28 mouse cellular contexts compared by ENCODE assay signal in genomic region chr10:45311129-45311528, GRCm38 (mm10). TPM values are rescaled to one million over a fixed set of nuclear protein-coding genes. Genes with fewer than 3 reads are reported as not detected.
DNase-seq lines count a peak whose midpoint lies in the region; ATAC-seq and TF ChIP-seq lines count a peak whose summit lies in the region.
"Had no signal": no experiment of that assay in that cellular context is flagged by ENCODE, and none has a peak within 500 bp of the region (broad histone marks: within the 10 kb centered on the region; RNA-seq: fewer than 3 reads in every experiment).

No protein-coding gene starts in this region.

- DNase-seq in embryonic facial prominence, embryonic 14.5 days (ENCODE audit: low spot score): no peak
- DNase-seq in embryonic facial prominence, embryonic 10.5 days (ENCODE audit: low spot score): no peak
- no peak for DNase-seq in hindbrain, embryonic 10.5 days (ENCODE audit: low spot score)
- DNase-seq in layer of hippocampus, postnatal 14 days (ENCODE audit: low spot score in 2 of 2): no peak
- DNase-seq: adrenal gland, postnatal 36 days; cerebellum, adult 11 months; cerebellum, adult 9-11 months; heart, adult 18-20 months; heart, postnatal 14 days; kidney, adult 11 months; kidney, postnatal 4 days; right cerebral cortex, adult 18-20 months; right cerebral cortex, postnatal 4 days; thymus, adult 2 months; thymus, postnatal 4 days had no signal

- TF ChIP-seq POLR2A in myocyte (IDR thresholded peaks at IDR 0.05; ENCODE audit: insufficient read length, low read depth): no peak

- WGBS in embryonic facial prominence, embryonic 14.5 days: 88% methylated on average over 5 of the region's 5 CpGs
- 89% methylated on average over 5 of the region's 5 CpGs for whole genome bisulfite sequencing in embryonic facial prominence, embryonic 10.5 days
- WGBS in hindbrain, embryonic 13.5 days: 69% methylated on average over 5 of the region's 5 CpGs
- 87% methylated on average over 5 of the region's 5 CpGs for WGBS in hindbrain, embryonic 10.5 days
- 65% methylated on average over 5 of the region's 5 CpGs for WGBS in neural tube, embryonic 14.5 days
- WGBS in neural tube, embryonic 15.5 days: 54% methylated on average over 5 of the region's 5 CpGs

- H3K27me3 ChIP-seq in embryonic facial prominence, embryonic 14.5 days (replicated peaks; ENCODE audit: control insufficient read depth, insufficient read depth, low read length): no peaks in the 10 kb centered on the region
- H3K27me3 ChIP-seq in embryonic facial prominence, embryonic 10.5 days (replicated peaks; ENCODE audit: low read depth, poor library complexity, severe bottlenecking): no peaks in the 10 kb centered on the region
- no peaks in the 10 kb centered on the region for H3K27me3 ChIP-seq in hindbrain, embryonic 13.5 days
- H3K27me3 ChIP-seq in hindbrain, embryonic 10.5 days (ENCODE audit: insufficient read depth, poor library complexity, severe bottlenecking): no peaks in the 10 kb centered on the region
- no peaks in the 10 kb centered on the region for H3K27me3 ChIP-seq in neural tube, embryonic 14.5 days (ENCODE audit: control insufficient read depth, insufficient read depth, low read length)
- H3K27me3 ChIP-seq in neural tube, embryonic 15.5 days (replicated peaks): no peaks in the 10 kb centered on the region
- H3K27me3 ChIP-seq in myocyte (ENCODE audit: control insufficient read depth, insufficient read depth, insufficient read length): no peaks in the 10 kb centered on the region
- H3K27me3 ChIP-seq: embryonic facial prominence, embryonic 12.5 days; heart, embryonic 12.5 days; kidney, embryonic 15.5 days; Patski had no signal

- ATAC-seq in embryonic facial prominence, embryonic 14.5 days (ENCODE audit: low read depth): no peak
- 0 out of 2 replicates have a peak, but pooled peaks have one; percentile 9 for ATAC-seq in hindbrain, embryonic 13.5 days (ENCODE audit: low FRiP score)
- ATAC-seq in neural tube, embryonic 14.5 days (ENCODE audit: low read depth): 0 out of 2 replicates have a peak, but pooled peaks have one; percentile 15
- ATAC-seq in neural tube, embryonic 15.5 days (ENCODE audit: low FRiP score): no peak; the same call in 1 of the 2 replicates
- ATAC-seq: CD4-positive, CD25-positive, alpha-beta regulatory T cell, adult 4 months; midbrain, embryonic 16.5 days; Patski had no signal

- no peaks in the 10 kb centered on the region; the same call in 1 of the 2 replicates for H3K4me1 ChIP-seq in embryonic facial prominence, embryonic 14.5 days (ENCODE audit: control insufficient read depth, insufficient read depth, low read length)
- H3K4me1 ChIP-seq in embryonic facial prominence, embryonic 10.5 days: no peaks in the 10 kb centered on the region
- 0 out of 2 replicates have a peak, but pooled peaks cover 10% of the 10 kb centered on the region for H3K4me1 ChIP-seq in hindbrain, embryonic 13.5 days (replicated peaks)
- H3K4me1 ChIP-seq in hindbrain, embryonic 10.5 days (replicated peaks): no peaks in the 10 kb centered on the region
- H3K4me1 ChIP-seq in neural tube, embryonic 14.5 days (ENCODE audit: control insufficient read depth, insufficient read depth, low read length): 0 out of 2 replicates have a peak, but pooled peaks cover 2% of the 10 kb centered on the region
- H3K4me1 ChIP-seq in neural tube, embryonic 15.5 days: 0 out of 2 replicates have a peak, but pooled peaks cover 4% of the 10 kb centered on the region
- H3K4me1 ChIP-seq: embryonic facial prominence, embryonic 12.5 days; kidney, embryonic 15.5 days had no signal

- H3K4me2 ChIP-seq in embryonic facial prominence, embryonic 14.5 days (ENCODE audit: low read depth, low read length): no peak overlapping the region
- no peak overlapping the region for H3K4me2 ChIP-seq in hindbrain, embryonic 13.5 days
- H3K4me2 ChIP-seq in neural tube, embryonic 14.5 days (ENCODE audit: low read depth, low read length): no peak overlapping the region
- no peak overlapping the region for H3K4me2 ChIP-seq in neural tube, embryonic 15.5 days
- peak overlapping the region; percentile 81 for H3K4me2 ChIP-seq in myocyte (ENCODE audit: low read depth)
- H3K4me2 ChIP-seq: embryonic facial prominence, embryonic 12.5 days; heart, embryonic 12.5 days; kidney, embryonic 15.5 days had no signal

- no peak overlapping the region for H3K4me3 ChIP-seq in embryonic facial prominence, embryonic 14.5 days (ENCODE audit: low read depth, low read length)
- no peak overlapping the region for H3K4me3 ChIP-seq in embryonic facial prominence, embryonic 10.5 days
- no peak overlapping the region for H3K4me3 ChIP-seq in hindbrain, embryonic 13.5 days
- no peak overlapping the region for H3K4me3 ChIP-seq in hindbrain, embryonic 10.5 days
- no peak overlapping the region for H3K4me3 ChIP-seq in neural tube, embryonic 14.5 days (ENCODE audit: low read depth, low read length)
- H3K4me3 ChIP-seq in neural tube, embryonic 15.5 days (replicated peaks): no peak overlapping the region
- no peak overlapping the region for H3K4me3 ChIP-seq in myocyte
- H3K4me3 ChIP-seq: embryonic facial prominence, embryonic 12.5 days; heart, embryonic 12.5 days; kidney, embryonic 15.5 days; left cerebral cortex, adult 2 months had no signal

- H3K27ac ChIP-seq in embryonic facial prominence, embryonic 14.5 days (replicated peaks; ENCODE audit: low read depth, low read length): peak overlapping the region; percentile 56; the same call in 1 of the 2 replicates
- no peak overlapping the region for H3K27ac ChIP-seq in embryonic facial prominence, embryonic 10.5 days (replicated peaks)
- 0 out of 2 replicates have a peak overlapping the region, but pooled peaks have one; percentile 14 for H3K27ac ChIP-seq in hindbrain, embryonic 13.5 days
- no peak overlapping the region for H3K27ac ChIP-seq in hindbrain, embryonic 10.5 days
- no peak overlapping the region for H3K27ac ChIP-seq in neural tube, embryonic 14.5 days (ENCODE audit: low read depth, low read length)
- no peak overlapping the region for H3K27ac ChIP-seq in neural tube, embryonic 15.5 days (replicated peaks)
- H3K27ac ChIP-seq: embryonic facial prominence, embryonic 12.5 days; kidney, embryonic 15.5 days; left cerebral cortex, adult 2 months; macrophage had no signal

- H3ac ChIP-seq in myocyte (ENCODE audit: control insufficient read depth, insufficient read length): no peak overlapping the region

- peaks cover 59% of the 10 kb centered on the region for H3K79me2 ChIP-seq in myocyte (ENCODE audit: control insufficient read depth, insufficient read depth)

- no peaks in the 10 kb centered on the region for H3K36me3 ChIP-seq in embryonic facial prominence, embryonic 14.5 days (ENCODE audit: control insufficient read depth, insufficient read depth, low read length)
- H3K36me3 ChIP-seq in embryonic facial prominence, embryonic 10.5 days (replicated peaks): no peaks in the 10 kb centered on the region
- H3K36me3 ChIP-seq in hindbrain, embryonic 13.5 days: no peaks in the 10 kb centered on the region
- H3K36me3 ChIP-seq in hindbrain, embryonic 10.5 days: no peaks in the 10 kb centered on the region
- H3K36me3 ChIP-seq in neural tube, embryonic 14.5 days (ENCODE audit: control insufficient read depth, insufficient read depth, low read length): no peaks in the 10 kb centered on the region
- no peaks in the 10 kb centered on the region for H3K36me3 ChIP-seq in neural tube, embryonic 15.5 days
- peaks cover 4% of the 10 kb centered on the region for H3K36me3 ChIP-seq in myocyte (ENCODE audit: control insufficient read depth, insufficient read depth)
- H3K36me3 ChIP-seq: embryonic facial prominence, embryonic 12.5 days; kidney, embryonic 15.5 days had no signal

- H3K9ac ChIP-seq in embryonic facial prominence, embryonic 14.5 days (ENCODE audit: low read depth, low read length): no peak overlapping the region
- H3K9ac ChIP-seq in hindbrain, embryonic 13.5 days: no peak overlapping the region
- H3K9ac ChIP-seq in neural tube, embryonic 14.5 days (replicated peaks; ENCODE audit: low read depth, low read length): no peak overlapping the region
- H3K9ac ChIP-seq in neural tube, embryonic 15.5 days (replicated peaks): no peak overlapping the region
- H3K9ac ChIP-seq: embryonic facial prominence, embryonic 12.5 days; heart, embryonic 12.5 days; kidney, embryonic 15.5 days had no signal

- no peaks in the 10 kb centered on the region for H3K9me3 ChIP-seq in embryonic facial prominence, embryonic 14.5 days (ENCODE audit: control insufficient read depth, low read length)
- H3K9me3 ChIP-seq in embryonic facial prominence, embryonic 10.5 days: no peaks in the 10 kb centered on the region
- H3K9me3 ChIP-seq in hindbrain, embryonic 13.5 days: no peaks in the 10 kb centered on the region
- H3K9me3 ChIP-seq in hindbrain, embryonic 10.5 days: no peaks in the 10 kb centered on the region
- H3K9me3 ChIP-seq in neural tube, embryonic 14.5 days (ENCODE audit: control insufficient read depth, low read length): no peaks in the 10 kb centered on the region
- H3K9me3 ChIP-seq in neural tube, embryonic 15.5 days (replicated peaks): no peaks in the 10 kb centered on the region
- H3K9me3 ChIP-seq: embryonic facial prominence, embryonic 12.5 days; heart, embryonic 12.5 days; kidney, embryonic 15.5 days had no signal

TF ChIP-seq in myocyte, 11 proteins besides CTCF, POLR2A, EP300 and RAD21 (continues in another document):
- TF ChIP-seq E2F4 (IDR thresholded peaks at IDR 0.05; ENCODE audit: insufficient read depth) (no peak), CEBPB (IDR thresholded peaks at IDR 0.05; ENCODE audit: insufficient read depth, poor library complexity, severe bottlenecking) (no peak), MYOD1 (IDR thresholded peaks at IDR 0.05; ENCODE audit: control insufficient read depth in 1 of 3, insufficient read length in 2 of 3, low read depth in 2 of 3) (no peak), USF1 (IDR thresholded peaks at IDR 0.05; ENCODE audit: low read depth) (no peak), POLR2AphosphoS2 (IDR thresholded peaks at IDR 0.05; ENCODE audit: insufficient read length, low read depth) (no peak), SRF (IDR thresholded peaks at IDR 0.05; ENCODE audit: control insufficient read depth, insufficient read length, low read depth) (no peak), TCF3 (IDR thresholded peaks at IDR 0.05; ENCODE audit: insufficient read length, low read depth) (no peak), TCF12 (IDR thresholded peaks at IDR 0.05; ENCODE audit: insufficient read depth, poor library complexity, severe bottlenecking) (no peak)

RNA-seq across cellular contexts. Expression of gene Bves, which starts 24.4 kb away (rescaled TPM):
- 3.8 and 5.7 TPM in 2 replicates for polyA plus RNA-seq in embryonic facial prominence, embryonic 14.5 days (2014; fragmentation: Nextera tagmentation; extraction: Ambion mirVana)
- polyA plus RNA-seq in embryonic facial prominence, embryonic 10.5 days (2016; fragmentation: Nextera tagmentation; extraction: Ambion mirVana): 2.3 and 2.5 TPM in 2 replicates
- polyA plus RNA-seq in hindbrain, embryonic 13.5 days (2015; fragmentation: Nextera tagmentation; extraction: Ambion mirVana): 2.0 and 2.2 TPM in 2 replicates
- polyA plus RNA-seq in hindbrain, embryonic 10.5 days (2016; fragmentation: Nextera tagmentation; extraction: Ambion mirVana): 1.8 and 2.5 TPM in 2 replicates
- polyA plus RNA-seq in neural tube, embryonic 14.5 days (2014; fragmentation: Nextera tagmentation; extraction: Ambion mirVana): 2.4 and 5.3 TPM in 2 replicates
- polyA plus RNA-seq in neural tube, embryonic 15.5 days (2015; fragmentation: Nextera tagmentation; extraction: Ambion mirVana): 3.0 and 3.3 TPM in 2 replicates
- 35.3 TPM for polyA plus RNA-seq in myocyte (2012; fragmentation: generic; extraction: Trizol)
- 1 to 10 TPM; 5.3 to 6.4 TPM for total RNA-seq in layer of hippocampus, postnatal 14 days (2021)
- polyA plus RNA-seq: CD4-positive, CD25-positive, alpha-beta regulatory T cell, adult 4 months; liver, adult 2 months; macrophage had no signal

Comparison
In these comparisons a context has a peak if more than half of its experiments do, and no peak if none do; other contexts are left out.
1. ATAC-seq: peak in hindbrain, embryonic 13.5 days (single experiment) and neural tube, embryonic 14.5 days (single experiment); none in embryonic facial prominence, embryonic 14.5 days (single experiment) and neural tube, embryonic 15.5 days (single experiment).
2. H3K27ac ChIP-seq: peak in embryonic facial prominence, embryonic 14.5 days (single experiment) and hindbrain, embryonic 13.5 days (single experiment); none in embryonic facial prominence, embryonic 10.5 days (single experiment), hindbrain, embryonic 10.5 days (single experiment), neural tube, embryonic 14.5 days (single experiment) and neural tube, embryonic 15.5 days (single experiment).